Mouse (Mus musculus) heart, embryonic 13.5 days (tissue): ENCODE results near the gene Plekha5. TPM values are rescaled to one million over a fixed set of nuclear protein-coding genes. Genes with fewer than 3 reads are reported as not detected.
"Not testable (repeated sequence)": the region's sequence is repeated elsewhere in the genome, so short reads cannot be mapped to it uniquely, and the experiment has no call there.

Source experiments
- ATAC-seq: fragments of 200-750 bp; cut with Nextera tagmentation; 2 replicates; pipeline ENCODE4 v1.8.0; 2017; ENCODE audit warnings: moderate TSS enrichment; ENCODE audit not compliant: insufficient number of reproducible peaks, low FRiP score, low TSS enrichment; ENCODE audit errors: extremely low read depth
- H3K27ac ChIP-seq: fragments of 300-500 bp; sonication (generic); replicated peaks from 2 replicates; pipeline ENCODE4 v1.5.1; 2015; ENCODE audit warnings: moderate library complexity, mild to moderate bottlenecking, inconsistent platforms
- H3K27me3 ChIP-seq: fragments of 300-500 bp; sonication (generic); replicated peaks from 2 replicates; pipeline ENCODE4 v1.6.1; 2015; ENCODE audit warnings: mild to moderate bottlenecking, inconsistent platforms
- H3K36me3 ChIP-seq: fragments of 300-500 bp; sonication (generic); 2 replicates; pipeline ENCODE4 v1.6.1; 2015; ENCODE audit warnings: mild to moderate bottlenecking, inconsistent platforms
- H3K4me1 ChIP-seq: fragments of 300-500 bp; sonication (generic); 2 replicates; pipeline ENCODE4 v1.6.1; 2015; ENCODE audit warnings: inconsistent platforms
- H3K4me2 ChIP-seq: fragments of 300-500 bp; sonication (generic); 2 replicates; pipeline ENCODE4 v1.6.1; 2015; ENCODE audit warnings: inconsistent platforms, mild to moderate bottlenecking, moderate library complexity
- H3K4me3 ChIP-seq: fragments of 300-500 bp; sonication (generic); 2 replicates; pipeline ENCODE4 v1.5.1; 2015; ENCODE audit warnings: moderate library complexity, mild to moderate bottlenecking, inconsistent platforms
- H3K9ac ChIP-seq: fragments of 300-500 bp; sonication (generic); 2 replicates; pipeline ENCODE4 v1.6.1; 2015; ENCODE audit warnings: inconsistent platforms, mild to moderate bottlenecking, moderate library complexity
- H3K9me3 ChIP-seq: fragments of 300-500 bp; sonication (generic); 2 replicates; pipeline ENCODE4 v1.6.1; 2016; ENCODE audit warnings: inconsistent platforms
- WGBS: fragments of 180-500 bp; shearing (Covaris S2); methylation state at CpG from one replicate; pipeline ENCODE4 v1.1.7; 2015; ENCODE audit warnings: mixed read lengths; 5-methylcytosine and 5-hydroxymethylcytosine counted together
- polyA plus RNA-seq: library from polyadenylated mRNA; unstranded; fragments of >200 nt; fragmentation: Nextera tagmentation; extraction: Ambion mirVana; gene quantifications from 2 replicates; pipeline ENCODE4 v1.2.1, GENCODE M21; 2015

Gene Plekha5
- polyA plus RNA-seq, 1 experiment from 2014 or later = 18.7 TPM

- no peak for ATAC-seq
- Histone ChIP-seq H3K27me3 (no peaks in the 10 kb centered on the region), H3K27ac (peak overlapping the region; percentile 74), H3K9ac (peak overlapping the region; percentile 71), H3K4me3 (peak overlapping the region; percentile 29), H3K4me1 (peaks cover 37% of the 10 kb centered on the region), H3K4me2 (peak overlapping the region; percentile 61), H3K9me3 (no peaks in the 10 kb centered on the region), H3K36me3 (no peaks in the 10 kb centered on the region)
- 16% methylated on average over 8 of the region's 8 CpGs for WGBS
Observed at GRCm38 (mm10) chr6:140514205-140515110, 90.6 kb downstream of the Plekha5 start.

DNA sequence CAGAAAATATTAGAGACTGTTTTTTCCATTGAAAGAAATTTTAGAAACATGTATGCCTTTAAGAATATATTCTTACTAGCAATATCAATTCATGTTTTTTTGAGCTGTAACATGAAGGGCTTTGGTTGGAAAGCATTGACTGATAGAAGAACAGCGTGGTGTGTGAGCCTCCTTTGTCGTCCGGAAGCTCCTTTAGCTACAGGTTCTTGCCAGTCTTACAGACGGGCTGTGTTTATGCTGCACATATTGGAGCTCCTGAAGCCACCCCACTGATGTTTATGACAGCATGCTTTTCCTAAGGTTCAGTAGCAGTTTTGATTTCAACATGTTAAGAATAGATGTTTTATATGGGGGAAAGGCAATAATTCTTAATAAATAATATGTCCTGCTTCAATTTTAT, 91.7 kb downstream of the Plekha5 start:
- H3K9me3 ChIP-seq = no peaks in the 10 kb centered on the region
- H3K4me3 ChIP-seq = no peak overlapping the region
- no peak for ATAC-seq
- H3K4me2 ChIP-seq = peak overlapping the region; percentile 44
- H3K36me3 ChIP-seq = no peaks in the 10 kb centered on the region
- peak overlapping the region; percentile 47; the same call in 1 of the 2 replicates for H3K9ac ChIP-seq
- peaks cover 45% of the 10 kb centered on the region for H3K4me1 ChIP-seq
- WGBS = 36% methylated on average over 4 of the region's 4 CpGs
- no peaks in the 10 kb centered on the region for H3K27me3 ChIP-seq
- H3K27ac ChIP-seq = no peak overlapping the region

- H3K4me3 ChIP-seq = no peak overlapping the region
- H3K4me1 ChIP-seq = peaks cover 50% of the 10 kb centered on the region
- no peaks in the 10 kb centered on the region for H3K9me3 ChIP-seq
- no peak overlapping the region for H3K27ac ChIP-seq
- no peak overlapping the region for H3K4me2 ChIP-seq
- no peak overlapping the region for H3K9ac ChIP-seq
- no peaks in the 10 kb centered on the region for H3K27me3 ChIP-seq
- no peak for ATAC-seq
- WGBS = 66% methylated on average over 3 of the region's 3 CpGs
- H3K36me3 ChIP-seq = no peaks in the 10 kb centered on the region
Observed at GRCm38 (mm10) chr6:140516202-140516601, 92.3 kb downstream of the Plekha5 start.

- H3K27ac ChIP-seq = no peak overlapping the region
- WGBS = 75% methylated on average over 1 of the region's 1 CpGs
- no peak for ATAC-seq
Observed at GRCm38 (mm10) chr6:140517188-140517587, 93.3 kb downstream of the Plekha5 start.

GRCm38 (mm10) chr6:140519019-140519418, 95.2 kb downstream of the Plekha5 start:
- no peaks in the 10 kb centered on the region for H3K9me3 ChIP-seq
- H3K36me3 ChIP-seq = no peaks in the 10 kb centered on the region
- ATAC-seq = no peak
- peak overlapping the region; percentile 70 for H3K27ac ChIP-seq
- no peaks in the 10 kb centered on the region for H3K27me3 ChIP-seq
- H3K4me2 ChIP-seq = peak overlapping the region; percentile 25
- H3K4me3 ChIP-seq = no peak overlapping the region
- H3K4me1 ChIP-seq = peaks cover 58% of the 10 kb centered on the region
- WGBS = 35% methylated on average over 13 of the region's 13 CpGs
- 0 out of 2 replicates have a peak overlapping the region, but pooled peaks have one; percentile 5 for H3K9ac ChIP-seq

More at GRCm38 (mm10) chr6:140517188-140517587, 93.3 kb downstream of the Plekha5 start:
- Histone ChIP-seq H3K9ac (no peak overlapping the region), H3K9me3 (no peaks in the 10 kb centered on the region), H3K36me3 (no peaks in the 10 kb centered on the region), H3K4me1 (peaks cover 52% of the 10 kb centered on the region), H3K4me3 (no peak overlapping the region), H3K4me2 (no peak overlapping the region), H3K27me3 (no peaks in the 10 kb centered on the region)

GRCm38 (mm10) chr6:140519488-140520159, 95.8 kb downstream of the Plekha5 start:
- Histone ChIP-seq H3K4me3 (no peak overlapping the region), H3K4me2 (peak overlapping the region; percentile 25), H3K27ac (peak overlapping the region; percentile 70), H3K9ac (0 out of 2 replicates have a peak overlapping the region, but pooled peaks have one; percentile 5), H3K4me1 (peaks cover 52% of the 10 kb centered on the region), H3K27me3 (no peaks in the 10 kb centered on the region), H3K9me3 (no peaks in the 10 kb centered on the region), H3K36me3 (no peaks in the 10 kb centered on the region)
- no peak for ATAC-seq
- 48% methylated on average over 10 of the region's 10 CpGs for WGBS

GRCm38 (mm10) chr6:140520961-140521360, 97.1 kb downstream of the Plekha5 start:
- H3K27ac ChIP-seq = no peak overlapping the region
- H3K4me2 ChIP-seq = no peak overlapping the region
- H3K36me3 ChIP-seq = peaks cover 8% of the 10 kb centered on the region; the same call in 1 of the 2 replicates
- H3K9me3 ChIP-seq = no peaks in the 10 kb centered on the region
- 76% methylated on average over 6 of the region's 6 CpGs for WGBS
- no peak for ATAC-seq
- H3K27me3 ChIP-seq = no peaks in the 10 kb centered on the region
- peaks cover 48% of the 10 kb centered on the region for H3K4me1 ChIP-seq
- no peak overlapping the region for H3K4me3 ChIP-seq
- H3K9ac ChIP-seq = no peak overlapping the region

- ATAC-seq = no peak
- Histone ChIP-seq H3K4me3 (no peak overlapping the region), H3K36me3 (peaks cover 15% of the 10 kb centered on the region), H3K27ac (no peak overlapping the region), H3K4me1 (peaks cover 40% of the 10 kb centered on the region), H3K27me3 (no peaks in the 10 kb centered on the region), H3K4me2 (no peak overlapping the region), H3K9ac (no peak overlapping the region), H3K9me3 (no peaks in the 10 kb centered on the region)
- 57% methylated on average over 5 of the region's 5 CpGs for WGBS
Observed at GRCm38 (mm10) chr6:140521832-140522231, 98.0 kb downstream of the Plekha5 start.

DNA sequence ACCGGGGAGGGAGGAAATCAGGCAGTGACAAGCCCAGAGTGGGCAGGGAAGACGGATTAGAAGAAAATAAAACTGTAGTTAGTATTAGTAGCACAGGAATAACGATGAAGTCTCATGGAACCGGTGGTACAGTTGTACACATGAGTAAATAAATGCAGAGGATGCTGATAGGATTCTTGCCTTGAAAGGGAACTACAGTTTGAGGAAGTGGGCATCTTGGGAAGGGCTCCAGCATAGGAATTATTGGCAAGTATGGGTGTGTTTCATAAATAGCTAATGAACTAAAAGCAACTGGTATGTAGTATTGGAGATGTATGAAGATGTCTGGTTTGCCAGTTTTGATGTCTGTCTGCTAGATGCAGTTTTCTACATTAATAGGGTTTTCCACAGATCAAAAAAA, 99.7 kb downstream of the Plekha5 start:
- no peak overlapping the region for H3K4me3 ChIP-seq
- no peaks in the 10 kb centered on the region for H3K9me3 ChIP-seq
- 85% methylated on average over 4 of the region's 4 CpGs for WGBS
- H3K4me1 ChIP-seq = peaks cover 36% of the 10 kb centered on the region
- H3K4me2 ChIP-seq = no peak overlapping the region
- no peak overlapping the region for H3K27ac ChIP-seq
- no peaks in the 10 kb centered on the region for H3K27me3 ChIP-seq
- no peak for ATAC-seq
- no peak overlapping the region for H3K9ac ChIP-seq
- H3K36me3 ChIP-seq = peaks cover 28% of the 10 kb centered on the region

GRCm38 (mm10) chr6:140528414-140528813, 104.6 kb downstream of the Plekha5 start:
- Histone ChIP-seq H3K9me3 (no peaks in the 10 kb centered on the region), H3K4me2 (no peak overlapping the region), H3K36me3 (peaks cover 54% of the 10 kb centered on the region), H3K4me1 (0 out of 2 replicates have a peak, but pooled peaks cover under 1% of the 10 kb centered on the region), H3K27me3 (no peaks in the 10 kb centered on the region), H3K9ac (no peak overlapping the region), H3K4me3 (no peak overlapping the region), H3K27ac (no peak overlapping the region)
- ATAC-seq = no peak
- 82% methylated on average over 6 of the region's 6 CpGs for WGBS

DNA sequence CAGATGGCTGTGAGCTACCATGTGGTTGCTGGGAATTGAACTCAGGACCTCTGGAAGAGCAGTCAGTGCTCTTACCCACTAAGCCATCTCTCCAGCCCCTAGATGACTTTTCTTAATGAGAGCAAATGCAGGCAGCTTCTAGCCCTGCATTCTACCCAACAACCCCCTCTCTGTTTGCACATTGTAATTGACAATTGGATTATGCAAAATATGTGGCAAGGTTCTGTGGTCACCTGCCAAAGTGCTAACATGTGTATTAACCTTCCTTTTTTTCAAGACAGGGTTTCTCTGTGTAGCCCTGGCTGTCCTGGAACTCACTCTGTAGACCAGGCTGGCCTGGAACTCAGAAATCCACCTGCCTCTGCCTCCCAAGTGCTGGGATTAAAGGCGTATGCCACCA, 109.0 kb downstream of the Plekha5 start:
- H3K27me3 ChIP-seq = not testable (repeated sequence)

More for the DNA sequence above, 109.0 kb downstream of the Plekha5 start:
- not testable (repeated sequence) for H3K9ac ChIP-seq, H3K4me3 ChIP-seq, ATAC-seq, H3K27ac ChIP-seq, H3K4me1 ChIP-seq, H3K4me2 ChIP-seq, H3K9me3 ChIP-seq
- peaks cover 61% of the 10 kb centered on the region for H3K36me3 ChIP-seq
- WGBS = 90% methylated on average over 1 of the region's 1 CpGs
